ENCODE assay signal across 10 mouse cellular contexts in genomic region chr19:6949951-6950350, GRCm38 (mm10). TPM values are rescaled to one million over a fixed set of nuclear protein-coding genes. Genes with fewer than 3 reads are reported as not detected.
DNase-seq lines count a peak whose midpoint lies in the region; ATAC-seq and TF ChIP-seq lines count a peak whose summit lies in the region.
"Had no signal": no experiment of that assay in that cellular context is flagged by ENCODE, and none has a peak within 500 bp of the region (broad histone marks: within the 10 kb centered on the region; RNA-seq: fewer than 3 reads in every experiment).

No protein-coding gene starts in this region.

- ATAC-seq in heart, embryonic 11.5 days (replicated peaks; ENCODE audit: insufficient number of reproducible peaks, low FRiP score, low TSS enrichment), result no peak
- no peak for ATAC-seq in hindbrain, embryonic 11.5 days (ENCODE audit: low FRiP score)

- WGBS in heart, embryonic 11.5 days (ENCODE audit: insufficient replicate concordance), result 58% methylated on average over 5 of the region's 5 CpGs
- 59% methylated on average over 5 of the region's 5 CpGs for WGBS in hindbrain, embryonic 11.5 days
- WGBS in macrophage (ENCODE audit: missing documents), result 79% methylated on average over 5 of the region's 5 CpGs

- peak overlapping the region; percentile 96; the same call in 1 of the 2 replicates for H3K27ac ChIP-seq in heart, embryonic 11.5 days (ENCODE audit: low read depth, low read length)
- no peak overlapping the region for H3K27ac ChIP-seq in MEL (ENCODE audit: control insufficient read depth, low read depth, low read length)
- 0 out of 2 replicates have a peak overlapping the region, but pooled peaks have one; percentile 98 for H3K27ac ChIP-seq in hindbrain, embryonic 11.5 days (ENCODE audit: low read depth, low read length)
- no peak overlapping the region for H3K27ac ChIP-seq in macrophage

- no peak for TF ChIP-seq EP300 in MEL (IDR thresholded peaks at IDR 0.05; ENCODE audit: low read depth in 1 of 2, low read length in 2 of 2)

- no peak for TF ChIP-seq POLR2A in MEL (IDR thresholded peaks at IDR 0.05; ENCODE audit: control insufficient read depth in 1 of 2, insufficient read depth in 1 of 2, low read depth in 1 of 2, low read length in 2 of 2, poor library complexity in 1 of 2)

- no peak for DNase-seq in heart, adult 8-10 months (ENCODE audit: low spot score)
- no peak for DNase-seq in MEL (ENCODE audit: low read depth, low spot score)
- DNase-seq in hindbrain, embryonic 11.5 days (ENCODE audit: low spot score), result no peak
- DNase-seq in spleen, postnatal 10 days (ENCODE audit: low spot score in 2 of 2), result no peak
- DNase-seq in spleen, postnatal 36 days (ENCODE audit: low spot score in 2 of 2), result no peak
- DNase-seq in layer of hippocampus, adult 9-10 months (ENCODE audit: low spot score), result no peak

- H3K9ac ChIP-seq in heart, embryonic 11.5 days (ENCODE audit: low read depth, low read length), result peak overlapping the region; percentile 83; the same call in 1 of the 2 replicates
- H3K9ac ChIP-seq in MEL (ENCODE audit: control insufficient read depth, low read depth, low read length, poor library complexity, severe bottlenecking), result no peak overlapping the region; the same call in 1 of the 2 replicates
- H3K9ac ChIP-seq in hindbrain, embryonic 11.5 days (ENCODE audit: low read depth, low read length), result peak overlapping the region; percentile 88

- H3K4me1 ChIP-seq in heart, embryonic 11.5 days (ENCODE audit: control insufficient read depth, insufficient read depth, low read length), result peaks cover 22% of the 10 kb centered on the region
- H3K4me1 ChIP-seq in MEL (ENCODE audit: control insufficient read depth in 1 of 2, insufficient read depth in 2 of 2, low read length in 2 of 2), result 0 out of 4 replicates have a peak, but pooled peaks cover 0 to 6% of the 10 kb centered on the region in 2 experiments
- peaks cover 12% of the 10 kb centered on the region; the same call in 1 of the 2 replicates for H3K4me1 ChIP-seq in hindbrain, embryonic 11.5 days (replicated peaks; ENCODE audit: control insufficient read depth, insufficient read depth, low read length)

- TF ChIP-seq CTCF in MEL (IDR thresholded peaks at IDR 0.05 in 2 of 3, conservative IDR thresholded peaks at IDR 0.05 in 1 of 3; ENCODE audit: control insufficient read depth in 1 of 3, insufficient read depth in 1 of 3, low read depth in 2 of 3, low read length in 3 of 3, poor library complexity in 1 of 3, severe bottlenecking in 1 of 3), result no peak

- H3K9me3 ChIP-seq in heart, embryonic 11.5 days (replicated peaks; ENCODE audit: control insufficient read depth, low read length), result no peaks in the 10 kb centered on the region
- no peaks in the 10 kb centered on the region for H3K9me3 ChIP-seq in MEL (replicated peaks; ENCODE audit: insufficient read depth, low read length)
- H3K9me3 ChIP-seq in hindbrain, embryonic 11.5 days (ENCODE audit: control insufficient read depth, low read length), result no peaks in the 10 kb centered on the region

- peak overlapping the region; percentile 94 for H3K4me2 ChIP-seq in heart, embryonic 11.5 days
- H3K4me2 ChIP-seq in hindbrain, embryonic 11.5 days (replicated peaks; ENCODE audit: low read depth, low read length), result peak overlapping the region; percentile 71

- H3K36me3 ChIP-seq in heart, embryonic 11.5 days (ENCODE audit: control insufficient read depth, insufficient read depth, low read length), result 0 out of 2 replicates have a peak, but pooled peaks cover 3% of the 10 kb centered on the region
- H3K36me3 ChIP-seq in MEL (ENCODE audit: control insufficient read depth in 1 of 2, insufficient read depth in 2 of 2, low read length in 2 of 2), result peaks cover 0 to 6% of the 10 kb centered on the region in 2 experiments; a peak in 1 of 4 replicates
- 0 out of 2 replicates have a peak, but pooled peaks cover 2% of the 10 kb centered on the region for H3K36me3 ChIP-seq in hindbrain, embryonic 11.5 days (ENCODE audit: control insufficient read depth, insufficient read depth, low read length)
- peaks cover 14% of the 10 kb centered on the region; the same call in 1 of the 2 replicates for H3K36me3 ChIP-seq in macrophage (ENCODE audit: inconsistent target)

- peaks cover 1% of the 10 kb centered on the region; the same call in 1 of the 2 replicates for H3K79me2 ChIP-seq in MEL (ENCODE audit: control insufficient read depth, insufficient read depth, low read length, poor library complexity)
- no peaks in the 10 kb centered on the region; the same call in 1 of the 2 replicates for H3K79me2 ChIP-seq in macrophage (ENCODE audit: inconsistent target)

- no peaks in the 10 kb centered on the region for H3K27me3 ChIP-seq in heart, embryonic 11.5 days (ENCODE audit: control insufficient read depth, insufficient read depth, low read length)
- no peaks in the 10 kb centered on the region for H3K27me3 ChIP-seq in MEL (ENCODE audit: control insufficient read depth in 1 of 2, insufficient read depth in 2 of 2, low read length in 2 of 2)
- no peaks in the 10 kb centered on the region; the same call in 1 of the 2 replicates for H3K27me3 ChIP-seq in hindbrain, embryonic 11.5 days (ENCODE audit: control insufficient read depth, insufficient read depth, low read length)

- TF ChIP-seq RAD21 in MEL (IDR thresholded peaks at IDR 0.05; ENCODE audit: low read depth, low read length), result no peak

- H3K4me3 ChIP-seq in heart, embryonic 11.5 days (ENCODE audit: low read depth, low read length), result peak overlapping the region; percentile 70
- H3K4me3 ChIP-seq in MEL (ENCODE audit: control insufficient read depth in 1 of 2, insufficient read depth in 1 of 2, low read depth in 2 of 2, low read length in 2 of 2), result no peak overlapping the region; a peak in 1 of 4 replicates
- H3K4me3 ChIP-seq in hindbrain, embryonic 11.5 days (ENCODE audit: low read depth, low read length), result peak overlapping the region; percentile 66
- H3K4me3 ChIP-seq in macrophage (ENCODE audit: inconsistent target), result peak overlapping the region; percentile 71

RNA-seq across cellular contexts. Expression of gene Gpr137, which starts 7.7 kb away (rescaled TPM):
- polyA plus RNA-seq in heart, embryonic 11.5 days (2014; fragmentation: Nextera tagmentation; extraction: Ambion mirVana), result 22.4 and 23.7 TPM in 2 replicates
- 10 to 100 TPM; 33.4 to 37.4 (median 35.7) TPM for total RNA-seq in heart, adult 8-10 months (2022)
- 21.3 and 27.1 TPM in 2 replicates for total RNA-seq in MEL (2012; rRNA removed)
- 10 to 100 TPM in 1 of 2 experiments, not detected in 1; 35.3 TPM for polyA plus RNA-seq in MEL (2012; ENCODE audit: insufficient read depth in 1 of 2, insufficient read length in 2 of 2, low read depth in 1 of 2, low replicate concordance in 2 of 2, missing spikeins in 1 of 2)
- polyA plus RNA-seq in hindbrain, embryonic 11.5 days (2014; fragmentation: Nextera tagmentation; extraction: Ambion mirVana), result 27.9 and 34.0 TPM in 2 replicates
- total RNA-seq in macrophage (2018; cell fraction: chromatin; rRNA removed), result 100 to 1,000 TPM in 1 of 26 experiments, 10 to 100 TPM in 25; 27.2 to 109 (median 56.2) TPM
- 10 to 100 TPM; 16.5 to 34.5 (median 24.1) TPM for total RNA-seq in macrophage (2018; cell fraction: cytosol; rRNA removed)
- total RNA-seq in macrophage (2018; cell fraction: nucleus; rRNA removed), result 10 to 100 TPM; 23.7 to 92.5 (median 55.7) TPM
- 15.6 to 35.9 TPM (median 30.6 TPM) in 3 replicates for polyA plus RNA-seq in macrophage (2018)

RNA-seq across cellular contexts. Expression of gene Bad, which starts 8.3 kb away (rescaled TPM):
- 54.9 and 55.7 TPM in 2 replicates for polyA plus RNA-seq in heart, embryonic 11.5 days (2014; fragmentation: Nextera tagmentation; extraction: Ambion mirVana)
- total RNA-seq in heart, adult 8-10 months (2022), result 10 to 100 TPM; 19.5 to 23.8 (median 21.3) TPM
- 37.7 and 51.7 TPM in 2 replicates for total RNA-seq in MEL (2012; rRNA removed)
- polyA plus RNA-seq in MEL (2012; ENCODE audit: insufficient read depth in 1 of 2, insufficient read length in 2 of 2, low read depth in 1 of 2, low replicate concordance in 2 of 2, missing spikeins in 1 of 2) (10 to 100 TPM in 1 of 2 experiments, not detected in 1; 69.7 TPM), macrophage (2018) (40.5 to 63.3 TPM (median 50.1 TPM) in 3 replicates)
- polyA plus RNA-seq in hindbrain, embryonic 11.5 days (2014; fragmentation: Nextera tagmentation; extraction: Ambion mirVana), result 61.7 and 63.9 TPM in 2 replicates
- 10 to 100 TPM in 20 of 26 experiments, 1 to 10 TPM in 6; 4.0 to 36.4 (median 20.2) TPM for total RNA-seq in macrophage (2018; cell fraction: chromatin; rRNA removed)
- 10 to 100 TPM; 31.1 to 49.0 (median 39.7) TPM for total RNA-seq in macrophage (2018; cell fraction: cytosol; rRNA removed)
- total RNA-seq in macrophage (2018; cell fraction: nucleus; rRNA removed), result 10 to 100 TPM in 21 of 26 experiments, 1 to 10 TPM in 5; 7.4 to 26.7 (median 14.3) TPM

RNA-seq across cellular contexts. Expression of gene Kcnk4, which starts 15.6 kb away (rescaled TPM):
- 0.17 and 0.46 TPM in 2 replicates for polyA plus RNA-seq in heart, embryonic 11.5 days (2014; fragmentation: Nextera tagmentation; extraction: Ambion mirVana)
- total RNA-seq in heart, adult 8-10 months (2022), result not detected
- 0.15 TPM in 1 of 2 replicates, not detected in the other for total RNA-seq in MEL (2012; rRNA removed)
- polyA plus RNA-seq in MEL (2012; ENCODE audit: insufficient read depth in 1 of 2, insufficient read length in 2 of 2, low read depth in 1 of 2, low replicate concordance in 2 of 2, missing spikeins in 1 of 2), result 1 to 10 TPM in 1 of 2 experiments, not detected in 1; 1.8 TPM
- polyA plus RNA-seq in hindbrain, embryonic 11.5 days (2014; fragmentation: Nextera tagmentation; extraction: Ambion mirVana), result 0.18 and 0.49 TPM in 2 replicates
- not detected for total RNA-seq in macrophage (2018; cell fraction: chromatin; rRNA removed)
- total RNA-seq in macrophage (2018; cell fraction: cytosol; rRNA removed), result not detected
- total RNA-seq in macrophage (2018; cell fraction: nucleus; rRNA removed), result not detected
- not detected in 3 replicates for polyA plus RNA-seq in macrophage (2018)
- total RNA-seq: megakaryocyte progenitor cell, adult 5-6 weeks had no signal

RNA-seq across cellular contexts. Expression of gene Catsperz, which starts 24.8 kb away (rescaled TPM):
- polyA plus RNA-seq in heart, embryonic 11.5 days (2014; fragmentation: Nextera tagmentation; extraction: Ambion mirVana), result 1.9 and 3.9 TPM in 2 replicates
- total RNA-seq in heart, adult 8-10 months (2022), result not detected
- total RNA-seq in MEL (2012; rRNA removed), result 0.65 TPM in 1 of 2 replicates, not detected in the other
- 1 to 10 TPM in 1 of 2 experiments, not detected in 1; 2.4 TPM for polyA plus RNA-seq in MEL (2012; ENCODE audit: insufficient read depth in 1 of 2, insufficient read length in 2 of 2, low read depth in 1 of 2, low replicate concordance in 2 of 2, missing spikeins in 1 of 2)
- polyA plus RNA-seq in hindbrain, embryonic 11.5 days (2014; fragmentation: Nextera tagmentation; extraction: Ambion mirVana), result 0.54 TPM in 1 of 2 replicates, not detected in the other
- not detected for total RNA-seq in macrophage (2018; cell fraction: chromatin; rRNA removed)
- total RNA-seq in macrophage (2018; cell fraction: cytosol; rRNA removed), result not detected
- total RNA-seq in macrophage (2018; cell fraction: nucleus; rRNA removed), result not detected
- not detected in 3 replicates for polyA plus RNA-seq in macrophage (2018)
- total RNA-seq: adrenal gland, postnatal 25 days had no signal

RNA-seq across cellular contexts. Expression of gene Ppp1r14b, which starts 24.8 kb away (rescaled TPM):
- 162 and 177 TPM in 2 replicates for polyA plus RNA-seq in heart, embryonic 11.5 days (2014; fragmentation: Nextera tagmentation; extraction: Ambion mirVana)
- 100 to 1,000 TPM in 1 of 4 experiments, 10 to 100 TPM in 3; 75.4 to 112 (median 91.3) TPM for total RNA-seq in heart, adult 8-10 months (2022)
- 448 and 467 TPM in 2 replicates for total RNA-seq in MEL (2012; rRNA removed)
- polyA plus RNA-seq in MEL (2012; ENCODE audit: insufficient read depth in 1 of 2, insufficient read length in 2 of 2, low read depth in 1 of 2, low replicate concordance in 2 of 2, missing spikeins in 1 of 2) (100 to 1,000 TPM in 1 of 2 experiments, not detected in 1; 349 TPM), macrophage (2018) (51.9 to 204 TPM (median 81.4 TPM) in 3 replicates)
- polyA plus RNA-seq in hindbrain, embryonic 11.5 days (2014; fragmentation: Nextera tagmentation; extraction: Ambion mirVana), result 180 and 249 TPM in 2 replicates
- 10 to 100 TPM in 22 of 26 experiments, 1 to 10 TPM in 4; 5.2 to 52.6 (median 18.4) TPM for total RNA-seq in macrophage (2018; cell fraction: chromatin; rRNA removed)
- 100 to 1,000 TPM in 19 of 26 experiments, 10 to 100 TPM in 7; 70.2 to 154 (median 105) TPM for total RNA-seq in macrophage (2018; cell fraction: cytosol; rRNA removed)
- total RNA-seq in macrophage (2018; cell fraction: nucleus; rRNA removed), result 10 to 100 TPM; 22.5 to 80.6 (median 39.4) TPM

Comparison
In these comparisons a context has a peak if more than half of its experiments do, and no peak if none do; other contexts are left out.
1. H3K27ac ChIP-seq: peak in heart, embryonic 11.5 days (single experiment) and hindbrain, embryonic 11.5 days (single experiment); none in MEL (single experiment) and macrophage (single experiment).
2. H3K4me3 ChIP-seq: peak in heart, embryonic 11.5 days (single experiment), hindbrain, embryonic 11.5 days (single experiment) and macrophage (single experiment); none in MEL (0 of 2).